Mouse (Mus musculus) cerebral cortex, adult 2 months (tissue): ENCODE measurements around the gene Olfr703.

Source experiments
- WGBS: fragments of 180-500 bp; shearing (Covaris S2); methylation state at CpG from one replicate; pipeline ENCODE4 v1.1.7; 2018; 5-methylcytosine and 5-hydroxymethylcytosine counted together

The Olfr703 gene

DNA sequence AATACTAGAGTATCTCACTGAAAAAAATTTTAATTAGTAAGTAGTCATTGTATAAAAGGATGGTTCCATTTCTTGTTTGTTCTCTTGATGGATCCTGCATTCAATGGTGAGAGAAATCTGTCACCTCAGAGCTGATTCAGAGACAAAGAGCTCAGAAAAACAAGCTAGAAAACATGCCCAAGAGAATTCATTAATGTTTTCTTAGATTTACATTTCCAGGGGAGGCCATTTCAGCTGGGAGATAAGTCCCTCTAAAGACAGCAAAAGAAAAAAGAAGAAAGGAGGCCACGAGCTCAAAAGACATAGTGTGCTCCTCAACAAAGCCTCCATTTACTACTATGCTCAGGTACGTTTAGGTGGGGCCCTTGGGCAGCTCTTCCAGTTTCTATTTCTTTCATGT lies at the start of gene Olfr703:
Gene Olfr703, plus strand, starts transcription at position 301 of the 400 bp plus-strand sequence.
- 60% methylated on average over 2 of the region's 2 CpGs for WGBS

GRCm38 (mm10) chr7:106808734-106809133 lies 34.4 kb upstream of the Olfr703 start, which contains the start of gene Olfr700:
Gene Olfr700, minus strand, starts transcription at chr7:106808834.
- WGBS: 76% methylated on average over 1 of the region's 1 CpGs

GRCm38 (mm10) chr7:106813829-106814228 lies 29.3 kb upstream of the Olfr703 start, which contains the start of gene Olfr701:
Gene Olfr701, plus strand, starts transcription at chr7:106814129.
- WGBS: 66% methylated on average over 2 of the region's 2 CpGs

- WGBS: 54% methylated on average over 2 of the region's 2 CpGs
Observed at GRCm38 (mm10) chr7:106815775-106816174, 27.4 kb upstream of the Olfr703 start.

DNA sequence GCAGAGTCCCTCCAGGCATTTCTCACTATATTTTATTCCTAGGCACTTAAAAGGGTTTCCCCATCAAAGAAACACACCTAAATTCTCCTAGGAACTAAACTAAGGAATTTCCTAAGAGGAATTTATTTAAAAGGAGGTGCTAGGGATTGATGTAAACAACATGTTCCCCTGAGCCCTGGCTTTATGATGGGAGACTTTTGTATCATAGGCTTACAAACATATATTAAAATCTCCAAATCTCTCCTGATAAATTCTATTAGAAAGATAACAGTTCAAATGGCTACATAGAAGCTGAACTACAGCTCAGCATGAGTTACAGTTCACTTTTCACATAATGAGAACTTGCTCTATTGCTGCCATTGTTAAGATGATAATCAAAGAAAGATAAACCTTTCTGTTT lies 9.4 kb upstream of the Olfr703 start, which contains the start of gene Olfr702:
Gene Olfr702, minus strand, starts transcription at position 101 of the 400 bp plus-strand sequence.

DNA sequence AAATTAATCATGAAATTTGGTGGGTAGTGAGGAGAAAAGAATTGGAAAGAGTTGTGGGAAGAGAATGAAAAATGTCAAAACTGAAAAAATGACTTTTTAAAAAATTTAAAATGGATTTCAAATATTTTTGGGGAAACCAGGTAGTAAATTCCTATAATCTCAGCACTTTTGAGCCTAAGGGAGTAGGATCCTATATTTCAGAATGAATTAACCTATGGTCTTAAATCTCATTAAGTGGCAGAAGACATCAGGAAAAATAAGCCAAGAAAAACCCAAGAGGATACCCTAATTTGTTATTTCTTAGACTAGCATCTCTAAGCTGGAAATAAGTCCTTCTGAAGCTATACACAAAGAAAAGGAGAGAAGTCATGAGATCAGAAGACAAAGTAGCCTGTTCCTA lies 19.7 kb downstream of the Olfr703 start, which contains the start of gene Olfr704:
Gene Olfr704, plus strand, starts transcription at position 301 of the 400 bp plus-strand sequence.

DNA sequence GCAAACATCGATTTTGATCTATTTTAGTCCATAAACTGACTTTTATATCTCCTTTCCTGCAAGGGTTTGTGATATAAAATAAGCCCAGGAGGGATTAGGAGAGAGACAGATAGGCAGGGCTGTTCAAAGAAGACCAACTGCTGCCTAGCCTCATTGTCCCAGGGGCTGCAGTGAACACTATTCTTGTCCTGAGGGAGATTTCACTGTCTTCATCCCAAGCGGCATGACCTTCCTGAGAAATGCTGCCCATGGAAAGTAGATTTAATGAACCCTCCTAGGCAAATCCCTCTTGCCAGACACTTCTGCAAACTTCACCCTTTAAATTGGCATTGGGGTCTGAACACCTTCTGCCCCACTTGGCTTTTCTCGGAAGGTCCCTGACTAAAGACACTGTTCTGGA lies 33.6 kb downstream of the Olfr703 start, which contains the start of gene Olfr705:
Gene Olfr705, minus strand, starts transcription at position 101 of the 400 bp plus-strand sequence.
- WGBS: 79% methylated on average over 3 of the region's 3 CpGs

- 76% methylated on average over 2 of the region's 2 CpGs for WGBS
Observed at GRCm38 (mm10) chr7:106888062-106888461, 44.9 kb downstream of the Olfr703 start, which contains the start of gene Olfr706. Gene Olfr706, minus strand, starts transcription at chr7:106888162.
